Mouse (Mus musculus): ENCODE measurements around the gene Olfr391-ps. TPM values are rescaled to one million over a fixed set of nuclear protein-coding genes. Genes with fewer than 3 reads are reported as not detected.

Olfr391-ps gene
- not detected for polyA plus RNA-seq (2012; fragmentation: generic; extraction: Trizol)
- long read RNA-seq, experiment 1, result 0 reads
- long read RNA-seq, experiment 2, result 0 reads

DNA sequence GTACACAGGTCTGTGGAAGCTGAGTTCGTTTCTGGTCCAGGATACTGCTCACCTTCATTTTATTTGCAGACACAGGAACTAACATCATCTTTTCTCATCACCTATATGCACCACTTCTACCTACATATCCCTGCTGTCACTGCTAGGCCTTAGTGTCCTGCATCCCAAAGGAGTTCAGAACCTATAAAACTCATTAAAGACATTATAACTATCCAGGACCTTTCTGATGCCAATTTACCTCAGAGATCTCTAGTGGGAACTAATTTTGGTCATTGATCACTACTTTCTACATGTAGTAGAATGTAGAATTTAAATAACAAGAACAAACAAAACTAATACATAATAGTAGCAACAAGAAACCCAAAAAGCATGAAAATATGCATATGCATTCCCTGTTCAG is at the start of gene Olfr391-ps:
TSS of gene Olfr391-ps (minus strand) at position 101 of the 400 bp plus-strand sequence.
- Histone ChIP-seq H3K79me3 (ENCODE audit: low read depth) (no peaks in the 10 kb centered on the region), H3K4me3 (ENCODE audit: insufficient read depth, poor library complexity, severe bottlenecking) (no peak within 1 kb of the TSS), H3K79me2 (ENCODE audit: control insufficient read depth, insufficient read depth) (no peaks in the 10 kb centered on the region), H3K27me3 (ENCODE audit: control insufficient read depth, insufficient read depth, insufficient read length) (no peaks in the 10 kb centered on the region), H3ac (ENCODE audit: control insufficient read depth, insufficient read length, low read depth) (no peak within 1 kb of the TSS), H3K36me3 (ENCODE audit: control insufficient read depth, insufficient read depth) (no peaks in the 10 kb centered on the region)
- no peak for TF ChIP-seq FOSL1 (IDR thresholded peaks at IDR 0.05; ENCODE audit: insufficient read depth, low read length, poor library complexity, severe bottlenecking)
- TF ChIP-seq CEBPB (IDR thresholded peaks at IDR 0.05; ENCODE audit: low read depth), result no peak
- no peak for TF ChIP-seq MYOG (IDR thresholded peaks at IDR 0.05; ENCODE audit: control insufficient read depth, extremely low read depth, insufficient read length)
- TF ChIP-seq USF1 (IDR thresholded peaks at IDR 0.05; ENCODE audit: low read depth), result no peak
- TF ChIP-seq CTCF (IDR thresholded peaks at IDR 0.05; ENCODE audit: control insufficient read depth, insufficient read depth, insufficient read length), result no peak
- TF ChIP-seq MAX (IDR thresholded peaks at IDR 0.05), result no peak
- no peak for TF ChIP-seq MYOD1 (IDR thresholded peaks at IDR 0.05; ENCODE audit: control insufficient read depth, insufficient read length, low read depth)

DNA sequence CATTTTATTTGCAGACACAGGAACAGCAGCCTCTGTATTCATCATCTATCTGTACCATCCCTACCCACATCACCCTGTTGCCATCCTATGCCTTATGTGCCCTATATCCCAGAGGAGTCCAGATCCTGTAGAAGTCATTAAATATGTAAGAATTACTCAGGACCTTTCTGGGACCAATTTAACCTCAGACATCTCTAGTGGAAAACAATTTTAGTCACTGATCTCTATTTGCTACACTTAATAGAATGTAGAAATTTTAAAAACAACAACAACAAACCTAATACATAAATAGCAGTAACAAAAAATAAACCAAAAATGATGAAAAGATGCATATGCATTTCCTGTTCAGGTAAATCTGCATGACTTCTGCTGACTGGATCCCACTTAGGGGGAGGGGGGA is 48.5 kb upstream of the Olfr391-ps start, which contains the start of gene Olfr393:
TSS of gene Olfr393 (minus strand) at position 101 of the 400 bp plus-strand sequence.
- Histone ChIP-seq H3K79me2 (ENCODE audit: control insufficient read depth, insufficient read depth) (no peaks in the 10 kb centered on the region), H3K36me3 (ENCODE audit: control insufficient read depth, insufficient read depth) (no peaks in the 10 kb centered on the region)
- TF ChIP-seq USF1 (IDR thresholded peaks at IDR 0.05; ENCODE audit: low read depth) (no peak), CEBPB (IDR thresholded peaks at IDR 0.05; ENCODE audit: low read depth) (no peak), MYOG (IDR thresholded peaks at IDR 0.05; ENCODE audit: control insufficient read depth, extremely low read depth, insufficient read length) (no peak), MYOD1 (IDR thresholded peaks at IDR 0.05; ENCODE audit: control insufficient read depth, insufficient read length, low read depth) (no peak), FOSL1 (IDR thresholded peaks at IDR 0.05; ENCODE audit: insufficient read depth, low read length, poor library complexity, severe bottlenecking) (no peak), CTCF (IDR thresholded peaks at IDR 0.05; ENCODE audit: control insufficient read depth, insufficient read depth, insufficient read length) (no peak), MAX (IDR thresholded peaks at IDR 0.05) (no peak)

DNA sequence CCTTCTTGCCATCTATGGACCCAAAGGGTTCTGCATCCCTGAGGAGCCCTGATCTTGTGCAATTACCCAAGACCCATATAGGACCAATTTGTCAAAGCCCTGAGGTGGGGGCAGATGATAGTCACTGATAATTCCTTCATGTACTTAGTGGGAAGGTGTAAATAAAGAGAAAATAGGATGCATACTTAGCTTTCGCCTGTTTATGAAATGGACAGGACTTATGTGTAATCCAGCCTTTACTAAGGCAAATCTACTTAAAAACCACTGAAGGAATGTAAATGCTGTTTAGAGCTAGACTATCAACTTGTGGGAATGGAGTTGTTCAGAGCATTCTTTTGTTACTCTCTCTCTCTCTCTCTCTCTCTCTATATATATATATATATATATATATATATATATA is 14.1 kb upstream of the Olfr391-ps start, which contains the start of gene Olfr392:
TSS of gene Olfr392 (minus strand) at position 101 of the 400 bp plus-strand sequence.
- H3K79me2 ChIP-seq (ENCODE audit: control insufficient read depth, insufficient read depth), result no peaks in the 10 kb centered on the region
- H3ac ChIP-seq (ENCODE audit: control insufficient read depth, insufficient read length, low read depth), result no peak within 1 kb of the TSS
- H3K79me3 ChIP-seq (ENCODE audit: low read depth), result no peaks in the 10 kb centered on the region
- no peak within 1 kb of the TSS for H3K4me3 ChIP-seq (ENCODE audit: insufficient read depth, poor library complexity, severe bottlenecking)
- no peaks in the 10 kb centered on the region for H3K36me3 ChIP-seq (ENCODE audit: control insufficient read depth, insufficient read depth)
- TF ChIP-seq USF1 (IDR thresholded peaks at IDR 0.05; ENCODE audit: low read depth) (no peak), MYOD1 (IDR thresholded peaks at IDR 0.05; ENCODE audit: control insufficient read depth, insufficient read length, low read depth) (no peak), FOSL1 (IDR thresholded peaks at IDR 0.05; ENCODE audit: insufficient read depth, low read length, poor library complexity, severe bottlenecking) (no peak), MAX (IDR thresholded peaks at IDR 0.05) (no peak), CTCF (IDR thresholded peaks at IDR 0.05; ENCODE audit: control insufficient read depth, insufficient read depth, insufficient read length) (no peak), MYOG (IDR thresholded peaks at IDR 0.05; ENCODE audit: control insufficient read depth, extremely low read depth, insufficient read length) (no peak), CEBPB (IDR thresholded peaks at IDR 0.05; ENCODE audit: low read depth) (no peak)
- no peaks in the 10 kb centered on the region for H3K27me3 ChIP-seq (ENCODE audit: control insufficient read depth, insufficient read depth, insufficient read length)

More for the DNA sequence above, 48.5 kb upstream of the Olfr391-ps start, which contains the start of gene Olfr393:
- H3K27me3 ChIP-seq (ENCODE audit: control insufficient read depth, insufficient read depth, insufficient read length), result no peaks in the 10 kb centered on the region
- no peak within 1 kb of the TSS for H3ac ChIP-seq (ENCODE audit: control insufficient read depth, insufficient read length, low read depth)
- no peaks in the 10 kb centered on the region for H3K79me3 ChIP-seq (ENCODE audit: low read depth)
- no peak within 1 kb of the TSS for H3K4me3 ChIP-seq (ENCODE audit: insufficient read depth, poor library complexity, severe bottlenecking)

DNA sequence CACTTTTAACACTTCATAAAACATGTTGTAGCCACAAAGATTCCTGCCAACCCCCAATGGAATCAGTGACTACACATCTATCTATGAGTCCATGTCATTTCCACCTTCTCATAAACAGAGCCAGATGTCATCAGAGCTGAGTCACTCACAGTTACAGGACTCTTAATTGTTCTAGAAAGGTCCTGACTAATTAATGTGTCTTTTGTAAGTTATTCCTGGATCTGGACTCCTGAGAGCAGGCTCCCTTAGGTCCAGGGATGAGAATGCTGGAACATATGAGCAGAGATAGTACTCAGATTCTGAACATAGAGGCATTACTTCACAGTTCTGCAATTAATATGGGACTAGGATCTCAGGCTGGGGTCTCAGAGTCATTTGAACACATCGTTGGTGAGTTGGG is 20.2 kb downstream of the Olfr391-ps start, which contains the start of gene Olfr390:
TSS of gene Olfr390 (plus strand) at position 301 of the 400 bp plus-strand sequence.
- Histone ChIP-seq H3K4me3 (ENCODE audit: insufficient read depth, poor library complexity, severe bottlenecking) (no peak within 1 kb of the TSS), H3K36me3 (ENCODE audit: control insufficient read depth, insufficient read depth) (no peaks in the 10 kb centered on the region), H3K79me3 (ENCODE audit: low read depth) (no peaks in the 10 kb centered on the region), H3ac (ENCODE audit: control insufficient read depth, insufficient read length, low read depth) (no peak within 1 kb of the TSS), H3K27me3 (ENCODE audit: control insufficient read depth, insufficient read depth, insufficient read length) (no peaks in the 10 kb centered on the region), H3K79me2 (ENCODE audit: control insufficient read depth, insufficient read depth) (no peaks in the 10 kb centered on the region)
- TF ChIP-seq CEBPB (IDR thresholded peaks at IDR 0.05; ENCODE audit: low read depth) (no peak), CTCF (IDR thresholded peaks at IDR 0.05; ENCODE audit: control insufficient read depth, insufficient read depth, insufficient read length) (no peak), FOSL1 (IDR thresholded peaks at IDR 0.05; ENCODE audit: insufficient read depth, low read length, poor library complexity, severe bottlenecking) (no peak), MYOG (IDR thresholded peaks at IDR 0.05; ENCODE audit: control insufficient read depth, extremely low read depth, insufficient read length) (no peak), MYOD1 (IDR thresholded peaks at IDR 0.05; ENCODE audit: control insufficient read depth, insufficient read length, low read depth) (no peak), MAX (IDR thresholded peaks at IDR 0.05) (no peak), USF1 (IDR thresholded peaks at IDR 0.05; ENCODE audit: low read depth) (no peak)

DNA sequence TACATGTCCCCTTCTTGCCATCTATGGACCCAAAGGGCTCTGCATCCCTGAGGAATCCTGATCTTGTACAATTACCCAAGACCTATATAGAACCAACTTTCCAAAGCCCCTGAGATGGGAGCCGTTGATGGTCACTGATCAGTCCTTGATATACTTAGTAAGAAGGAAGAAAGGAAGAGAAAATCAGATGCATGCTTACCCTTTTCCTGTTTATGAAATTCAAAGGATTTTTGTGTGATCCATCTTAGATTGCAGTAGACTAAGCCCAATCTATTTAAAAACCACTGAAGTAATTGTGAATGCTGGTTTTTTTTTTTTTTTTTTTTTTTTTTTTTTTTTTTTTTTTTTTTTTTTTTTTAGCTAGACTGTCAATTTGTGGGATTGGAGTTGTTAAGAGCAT is 22.2 kb downstream of the Olfr391-ps start, which contains the start of gene Olfr389:
TSS of gene Olfr389 (minus strand) at position 101 of the 400 bp plus-strand sequence.
- H3K4me3 ChIP-seq (ENCODE audit: insufficient read depth, poor library complexity, severe bottlenecking), result no peak within 1 kb of the TSS
- H3K36me3 ChIP-seq (ENCODE audit: control insufficient read depth, insufficient read depth), result no peaks in the 10 kb centered on the region
- no peaks in the 10 kb centered on the region for H3K27me3 ChIP-seq (ENCODE audit: control insufficient read depth, insufficient read depth, insufficient read length)
- no peaks in the 10 kb centered on the region for H3K79me2 ChIP-seq (ENCODE audit: control insufficient read depth, insufficient read depth)
- no peaks in the 10 kb centered on the region for H3K79me3 ChIP-seq (ENCODE audit: low read depth)
- TF ChIP-seq FOSL1 (IDR thresholded peaks at IDR 0.05; ENCODE audit: insufficient read depth, low read length, poor library complexity, severe bottlenecking) (no peak), CEBPB (IDR thresholded peaks at IDR 0.05; ENCODE audit: low read depth) (no peak), MYOG (IDR thresholded peaks at IDR 0.05; ENCODE audit: control insufficient read depth, extremely low read depth, insufficient read length) (no peak), MAX (IDR thresholded peaks at IDR 0.05) (no peak), MYOD1 (IDR thresholded peaks at IDR 0.05; ENCODE audit: control insufficient read depth, insufficient read length, low read depth) (no peak), USF1 (IDR thresholded peaks at IDR 0.05; ENCODE audit: low read depth) (no peak), CTCF (IDR thresholded peaks at IDR 0.05; ENCODE audit: control insufficient read depth, insufficient read depth, insufficient read length) (no peak)
- no peak within 1 kb of the TSS for H3ac ChIP-seq (ENCODE audit: control insufficient read depth, insufficient read length, low read depth)
